ENCODE assay signal across 26 mouse cellular contexts in genomic region chr1:65439129-65439528, GRCm38 (mm10).
"Had no signal": no experiment of that assay in that cellular context is flagged by ENCODE, and none has a peak within 500 bp of the region (broad histone marks: within the 10 kb centered on the region; RNA-seq: fewer than 3 reads in every experiment).

No protein-coding gene starts in this region.

- H3K9ac ChIP-seq: embryonic facial prominence, embryonic 12.5 days; embryonic facial prominence, embryonic 13.5 days; embryonic facial prominence, embryonic 15.5 days; forebrain, embryonic 12.5 days; forebrain, embryonic 13.5 days; forebrain, embryonic 15.5 days; forebrain, postnatal 0 days had no signal

- H3K4me2 ChIP-seq: embryonic facial prominence, embryonic 12.5 days; embryonic facial prominence, embryonic 13.5 days; embryonic facial prominence, embryonic 15.5 days; forebrain, embryonic 12.5 days; forebrain, embryonic 13.5 days; forebrain, embryonic 15.5 days had no signal

- H3K4me1 ChIP-seq: embryonic facial prominence, embryonic 10.5 days; embryonic facial prominence, embryonic 12.5 days; embryonic facial prominence, embryonic 13.5 days; embryonic facial prominence, embryonic 15.5 days; forebrain, embryonic 10.5 days; forebrain, embryonic 12.5 days; forebrain, embryonic 13.5 days; forebrain, embryonic 15.5 days had no signal

- H3K9me3 ChIP-seq: embryonic facial prominence, embryonic 10.5 days; embryonic facial prominence, embryonic 12.5 days; embryonic facial prominence, embryonic 13.5 days; embryonic facial prominence, embryonic 15.5 days; forebrain, embryonic 10.5 days; forebrain, embryonic 12.5 days; forebrain, embryonic 13.5 days; forebrain, embryonic 15.5 days had no signal

- H3K27me3 ChIP-seq: embryonic facial prominence, embryonic 12.5 days; embryonic facial prominence, embryonic 13.5 days; embryonic facial prominence, embryonic 15.5 days; forebrain, embryonic 12.5 days; forebrain, embryonic 13.5 days; forebrain, embryonic 15.5 days had no signal

- DNase-seq: cerebellum, adult 9-11 months; cerebellum, postnatal 10 days; cerebellum, postnatal 14 days; cerebellum, postnatal 25 days; cerebellum, postnatal 36 days; embryo, embryonic 11 days; forebrain, postnatal 0 days; gastrocnemius, adult 2 months; gastrocnemius, postnatal 10 days; gastrocnemius, postnatal 14 days; gastrocnemius, postnatal 25 days; gastrocnemius, postnatal 36 days; heart, adult 11 months; heart, adult 18-20 months; heart, adult 2 months had no signal

- ATAC-seq: forebrain, embryonic 13.5 days; forebrain, embryonic 14.5 days; forebrain, embryonic 15.5 days; forebrain, embryonic 16.5 days; forebrain, postnatal 0 days had no signal

- H3K4me3 ChIP-seq: embryonic facial prominence, embryonic 10.5 days; embryonic facial prominence, embryonic 12.5 days; embryonic facial prominence, embryonic 13.5 days; embryonic facial prominence, embryonic 15.5 days; erythroblast, embryonic 14.5 days; forebrain, embryonic 10.5 days; forebrain, embryonic 12.5 days; forebrain, embryonic 13.5 days; forebrain, embryonic 15.5 days; gastrocnemius, adult 2 months; heart, adult 2 months had no signal

- H3K36me3 ChIP-seq: embryonic facial prominence, embryonic 10.5 days; embryonic facial prominence, embryonic 12.5 days; embryonic facial prominence, embryonic 13.5 days; embryonic facial prominence, embryonic 15.5 days; forebrain, embryonic 10.5 days; forebrain, embryonic 12.5 days; forebrain, embryonic 15.5 days had no signal

- H3K27ac ChIP-seq: embryonic facial prominence, embryonic 10.5 days; embryonic facial prominence, embryonic 12.5 days; embryonic facial prominence, embryonic 13.5 days; embryonic facial prominence, embryonic 15.5 days; forebrain, embryonic 10.5 days; forebrain, embryonic 12.5 days; forebrain, embryonic 13.5 days; forebrain, embryonic 15.5 days; gastrocnemius, adult 2 months; heart, adult 2 months had no signal
